Mouse (Mus musculus) ES-Bruce4 (cell line): Measurements from ENCODE around the gene Mycbp2.

Experiments used
- CTCF ChIP-seq: IDR thresholded peaks from one replicate; pipeline ENCODE4 v1.8.1; 2011; ENCODE audit warnings: low read depth, low read length
- EP300 ChIP-seq: IDR thresholded peaks from 2 replicates; pipeline ENCODE4 v1.6.1; 2011; ENCODE audit warnings: low read depth, low read length; ENCODE audit not compliant: insufficient read depth
- POLR2A ChIP-seq: IDR thresholded peaks from one replicate; pipeline ENCODE4 v1.8.1; 2011; ENCODE audit warnings: low read length; ENCODE audit not compliant: insufficient read depth

GRCm38 (mm10) chr14:103343791-103344190 is 2.8 kb downstream of the Mycbp2 start:
- TF ChIP-seq CTCF: no peak
- no peak for TF ChIP-seq EP300
- TF ChIP-seq POLR2A: no peak
